Mouse (Mus musculus) olfactory bulb, adult 2 months (tissue): ENCODE data around the gene Klhl22. TPM values are rescaled to one million over a fixed set of nuclear protein-coding genes. Genes with fewer than 3 reads are reported as not detected.

Source experiments
- H3K27ac ChIP-seq: fragments of 200-500 bp; 2 replicates; pipeline ENCODE4 v1.5.1; 2012; ENCODE audit warnings: low read depth, low read length; ENCODE audit not compliant: insufficient read depth
- H3K4me1 ChIP-seq: fragments of 200-500 bp; 2 replicates; pipeline ENCODE4 v1.6.1; 2012; ENCODE audit warnings: low read length; ENCODE audit not compliant: control insufficient read depth, insufficient read depth
- H3K4me3 ChIP-seq: fragments of 200-500 bp; 2 replicates; pipeline ENCODE4 v1.5.1; 2012; ENCODE audit warnings: mild to moderate bottlenecking, low read depth, low read length, moderate library complexity; ENCODE audit not compliant: insufficient read depth
- CTCF ChIP-seq: fragments of 200-500 bp; IDR thresholded peaks from 2 replicates; pipeline ENCODE4 v1.5.1; 2012; ENCODE audit warnings: low read depth, mild to moderate bottlenecking, low read length, moderate library complexity; ENCODE audit not compliant: insufficient read depth
- POLR2A ChIP-seq: fragments of 200-500 bp; IDR thresholded peaks from 2 replicates; pipeline ENCODE4 v1.6.1; 2012; ENCODE audit warnings: mild to moderate bottlenecking, low read depth, low read length, moderate library complexity; ENCODE audit not compliant: insufficient read depth
- WGBS: fragments of 180-500 bp; shearing (Covaris S2); methylation state at CpG from one replicate; pipeline ENCODE4 v1.1.7; 2018; 5-methylcytosine and 5-hydroxymethylcytosine counted together
- polyA plus RNA-seq: library from polyadenylated mRNA; stranded (reverse); fragments of >200 nt; gene quantifications from 2 replicates; pipeline ENCODE4 v1.2.4, GENCODE M21; 2012; ENCODE audit warnings: low replicate concordance; ENCODE audit not compliant: missing spikeins, insufficient read depth, insufficient read length

Klhl22 gene
- polyA plus RNA-seq, 1 experiment: not detected

DNA sequence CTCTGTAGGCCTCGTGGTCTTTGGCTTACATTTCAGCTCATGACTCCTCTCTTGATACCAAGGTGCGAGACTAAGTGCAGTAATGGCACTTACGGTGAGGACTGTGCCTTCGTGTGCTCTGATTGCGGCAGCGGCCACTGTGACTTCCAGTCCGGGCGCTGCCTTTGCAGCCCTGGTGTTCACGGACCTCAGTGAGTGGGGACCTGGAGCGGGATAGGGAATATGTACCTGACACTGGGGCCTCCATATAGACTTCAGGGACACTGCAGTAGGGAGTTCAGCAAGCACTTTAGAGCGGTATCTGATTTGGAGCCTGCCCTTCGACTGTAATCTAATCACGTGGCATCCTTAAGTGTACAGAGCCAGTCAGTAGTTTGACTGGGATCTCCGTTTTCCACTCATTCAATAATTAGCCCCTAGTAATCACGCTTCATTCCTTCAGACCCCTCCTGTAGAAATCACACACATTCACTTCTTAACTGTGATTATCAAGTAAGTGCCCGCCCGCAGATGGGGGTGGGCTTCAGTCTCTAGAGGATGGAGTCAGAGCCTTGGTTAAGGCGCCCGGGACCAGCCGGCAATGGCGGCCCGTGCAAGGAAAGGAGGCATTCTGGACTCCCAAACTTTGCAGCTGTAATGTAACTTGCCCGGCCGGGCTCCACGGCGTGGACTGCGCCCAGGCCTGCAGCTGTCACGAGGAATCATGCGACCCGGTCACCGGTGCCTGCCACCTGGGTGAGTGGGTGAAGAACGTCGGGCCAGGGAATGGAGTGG is 44.4 kb downstream of the Klhl22 start:
- Histone ChIP-seq H3K4me1 (peaks cover 38% of the 10 kb centered on the region), H3K27ac (no peak overlapping the region), H3K4me3 (peak overlapping the region; percentile 31)
- WGBS: 31% methylated on average over 33 of the region's 33 CpGs
- TF ChIP-seq POLR2A: no peak
- no peak for TF ChIP-seq CTCF

DNA sequence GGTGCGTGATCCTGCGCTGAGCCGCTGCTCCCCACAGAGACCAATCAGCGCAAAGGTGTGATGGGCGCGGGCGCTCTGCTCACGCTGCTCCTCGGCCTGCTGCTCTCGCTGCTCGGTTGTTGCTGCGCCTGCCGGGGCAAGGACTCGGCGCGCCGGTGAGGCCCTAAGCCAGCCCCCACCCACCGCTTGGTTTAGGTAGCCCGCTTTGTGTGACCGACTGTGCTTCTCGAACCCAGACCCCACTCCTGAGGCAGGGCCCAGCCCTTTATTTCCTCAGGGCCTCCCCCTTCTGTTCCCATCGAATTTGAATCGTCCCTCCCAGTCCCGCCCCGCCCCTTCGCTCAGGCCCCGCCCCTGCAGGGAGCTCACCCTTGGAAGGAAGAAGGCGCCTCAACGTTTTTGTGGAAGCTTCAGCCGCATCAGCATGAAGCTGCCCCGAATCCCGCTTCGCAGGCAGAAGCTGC is 45.1 kb downstream of the Klhl22 start:
- 6% methylated on average over 33 of the region's 33 CpGs for WGBS
- TF ChIP-seq POLR2A (no peak), CTCF (no peak)
- Histone ChIP-seq H3K4me3 (peak overlapping the region; percentile 31), H3K4me1 (peaks cover 43% of the 10 kb centered on the region), H3K27ac (no peak overlapping the region)

DNA sequence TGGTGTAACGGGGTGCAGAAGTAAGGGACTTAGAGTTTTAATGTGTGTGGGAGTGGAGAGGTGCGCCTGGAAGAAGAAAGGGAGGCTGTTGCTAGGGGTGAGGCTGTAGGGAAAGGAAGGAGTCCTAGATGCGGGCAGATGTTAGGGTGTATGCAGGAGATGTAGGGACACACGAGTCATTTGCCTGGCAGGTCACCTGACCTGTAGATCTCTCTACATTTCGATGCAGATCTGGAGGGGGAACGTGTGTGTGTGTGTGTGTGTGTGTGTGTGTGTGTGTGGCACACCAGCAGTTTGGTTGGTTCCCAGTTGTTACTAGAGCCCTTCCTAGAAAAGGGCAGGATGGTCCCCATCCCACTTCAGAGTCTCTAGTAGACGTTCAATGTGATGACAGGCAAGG is 45.6 kb downstream of the Klhl22 start:
- Histone ChIP-seq H3K4me1 (peaks cover 48% of the 10 kb centered on the region), H3K27ac (no peak overlapping the region), H3K4me3 (no peak overlapping the region)
- 27% methylated on average over 7 of the region's 7 CpGs for WGBS
- no peak for TF ChIP-seq CTCF
- TF ChIP-seq POLR2A: no peak

DNA sequence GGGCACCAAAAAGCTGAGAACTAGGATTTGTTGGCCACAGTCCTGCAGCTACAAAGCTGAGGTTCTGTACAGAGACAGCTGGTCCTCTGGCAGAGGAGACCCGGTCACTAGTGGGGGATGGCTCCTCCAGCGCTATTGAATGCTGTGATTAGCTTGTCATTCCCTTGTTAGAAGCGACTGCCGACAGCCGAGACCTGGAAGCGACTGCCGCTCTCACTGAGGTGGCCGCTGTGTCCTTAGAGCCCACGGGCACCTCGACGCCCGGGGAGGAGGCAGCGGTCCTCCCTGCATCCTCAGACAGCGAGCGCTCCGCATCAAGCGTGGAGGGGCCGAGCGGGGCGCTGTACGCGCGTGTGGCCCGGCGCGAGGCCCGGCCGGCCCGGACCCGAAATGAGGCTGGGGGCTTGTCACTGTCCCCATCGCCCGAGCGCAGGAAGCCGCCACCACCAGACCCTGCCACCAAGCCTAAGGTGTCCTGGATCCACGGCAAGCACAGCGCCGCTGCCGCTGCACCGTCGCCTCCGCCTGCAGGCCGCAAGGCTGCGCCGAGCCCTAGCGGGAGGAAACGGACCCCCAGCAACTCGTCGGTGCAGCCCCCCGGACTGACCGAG is 47.3 kb downstream of the Klhl22 start:
- Histone ChIP-seq H3K27ac (peak overlapping the region; percentile 68), H3K4me3 (peak overlapping the region; percentile 70), H3K4me1 (peaks cover 48% of the 10 kb centered on the region)
- 2% methylated on average over 50 of the region's 50 CpGs for WGBS
- TF ChIP-seq POLR2A (no peak), CTCF (no peak)

DNA sequence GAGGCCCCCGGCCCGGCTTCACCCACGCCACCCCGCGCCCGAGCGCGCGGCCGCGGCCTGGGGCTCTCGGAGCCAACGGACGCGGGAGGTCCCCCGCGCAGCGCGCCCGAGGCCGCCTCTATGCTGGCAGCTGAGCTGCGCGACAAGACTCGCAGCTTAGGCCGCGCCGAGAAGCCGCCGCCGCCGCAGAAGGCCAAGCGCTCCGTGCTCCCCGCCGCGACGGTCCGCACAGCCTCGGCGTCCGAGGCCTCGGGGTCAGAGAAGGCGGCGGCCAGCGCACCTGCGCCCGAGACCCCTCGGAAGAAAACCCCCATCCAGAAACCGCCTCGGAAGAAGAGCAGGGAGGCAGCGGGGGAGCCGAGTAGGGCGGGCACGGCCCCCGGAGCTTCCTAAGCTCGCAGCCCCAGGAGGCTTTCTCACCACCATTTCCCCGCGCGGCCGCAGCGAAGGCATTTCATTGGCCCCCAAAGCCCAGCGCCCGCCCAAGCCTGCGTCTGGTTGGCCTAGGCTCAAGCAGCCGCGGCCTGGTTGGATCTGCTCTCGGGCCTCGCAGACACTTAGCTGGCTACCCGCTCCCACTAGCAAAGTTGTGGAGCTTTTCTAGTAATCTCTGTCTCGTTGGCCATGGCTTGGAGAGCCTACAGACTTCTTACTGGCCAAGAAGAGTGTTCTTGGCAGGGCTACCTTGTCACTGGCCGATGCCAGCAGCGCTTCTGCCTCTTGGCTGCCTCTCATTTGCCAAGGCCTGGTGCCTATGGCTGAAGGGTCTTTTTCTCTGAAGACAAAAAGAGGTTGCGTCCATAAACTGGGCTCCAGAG is 48.0 kb downstream of the Klhl22 start:
- 2% methylated on average over 73 of the region's 73 CpGs for WGBS
- Histone ChIP-seq H3K4me3 (peak overlapping the region; percentile 70), H3K27ac (peak overlapping the region; percentile 68), H3K4me1 (peaks cover 44% of the 10 kb centered on the region)
- TF ChIP-seq POLR2A (peak; percentile 80; the same call in 1 of the 2 replicates), CTCF (no peak)

DNA sequence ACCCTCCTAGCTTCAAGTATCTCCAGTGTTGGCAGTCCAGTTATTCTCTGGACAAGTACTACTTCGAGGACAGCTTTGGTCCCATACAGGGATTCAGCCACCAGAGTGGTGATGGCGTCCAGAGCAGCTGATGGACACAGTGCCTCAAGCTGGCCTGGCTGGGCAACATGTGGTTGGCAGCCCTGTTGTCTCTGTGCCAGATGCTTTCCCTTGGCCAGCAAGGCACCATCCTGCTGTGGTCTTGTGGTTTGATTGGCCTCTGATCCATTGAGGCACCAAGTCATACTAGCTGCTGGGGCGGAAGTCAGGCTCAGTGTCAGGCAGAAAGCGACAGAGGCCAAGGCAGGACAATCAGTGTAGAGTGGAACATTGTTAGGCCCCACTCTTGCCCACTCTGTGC is 49.7 kb downstream of the Klhl22 start:
- 85% methylated on average over 4 of the region's 4 CpGs for WGBS
- peaks cover 30% of the 10 kb centered on the region for H3K4me1 ChIP-seq
- H3K27ac ChIP-seq: no peak overlapping the region
- TF ChIP-seq CTCF: no peak
- TF ChIP-seq POLR2A: no peak
- H3K4me3 ChIP-seq: no peak overlapping the region

DNA sequence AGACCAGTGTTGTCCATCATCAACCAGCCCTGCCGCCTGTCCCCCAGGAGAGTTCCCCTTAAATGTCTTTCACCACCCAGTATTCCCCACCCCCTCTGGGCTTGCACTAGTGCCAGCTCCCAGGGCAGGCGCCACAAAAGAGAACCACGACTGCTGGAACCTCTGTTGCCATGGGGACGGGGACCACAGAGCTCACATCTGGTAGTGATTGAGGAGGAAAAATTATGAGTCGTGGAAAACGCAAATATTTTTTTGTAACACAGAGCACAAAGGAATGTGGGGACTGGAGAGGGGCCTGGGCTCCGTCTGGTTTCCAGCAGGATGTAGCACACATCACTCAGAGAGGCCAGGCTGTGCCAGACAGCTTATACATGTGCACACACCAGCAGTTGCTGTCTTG is 50.3 kb downstream of the Klhl22 start:
- no peak overlapping the region for H3K4me3 ChIP-seq
- 31% methylated on average over 7 of the region's 7 CpGs for WGBS
- peak overlapping the region; percentile 21; the same call in 1 of the 2 replicates for H3K27ac ChIP-seq
- TF ChIP-seq CTCF: no peak
- no peak for TF ChIP-seq POLR2A
- H3K4me1 ChIP-seq: peaks cover 24% of the 10 kb centered on the region

DNA sequence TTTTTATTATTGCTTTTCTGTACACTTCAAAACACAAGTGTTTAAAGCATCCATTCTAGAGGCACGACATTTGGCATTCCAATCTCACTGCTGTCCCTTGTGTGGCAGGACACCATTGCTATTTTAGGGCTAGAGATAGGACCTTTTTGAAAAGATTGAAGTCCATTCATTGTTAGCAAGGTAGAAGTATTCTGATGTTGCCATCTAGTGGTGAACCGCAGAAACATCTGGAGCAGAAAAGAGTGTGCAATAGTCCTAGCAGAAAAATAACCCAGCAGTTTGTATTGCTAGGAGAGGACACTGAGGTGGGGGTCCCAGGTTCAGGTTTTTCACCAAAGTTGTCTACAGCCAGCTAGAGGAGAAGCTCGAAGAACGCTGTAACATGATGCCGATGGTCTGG is 52.7 kb downstream of the Klhl22 start:
- Histone ChIP-seq H3K4me3 (no peak overlapping the region), H3K4me1 (peaks cover 33% of the 10 kb centered on the region), H3K27ac (no peak overlapping the region)
- 7% methylated on average over 5 of the region's 5 CpGs for WGBS
- no peak for TF ChIP-seq CTCF
- no peak for TF ChIP-seq POLR2A
